Mouse (Mus musculus): ENCODE measurements around the gene Hook2.
A peak's percentile ranks its signal among the peaks of the same experiment; 100 is the strongest.

The Hook2 gene

DNA sequence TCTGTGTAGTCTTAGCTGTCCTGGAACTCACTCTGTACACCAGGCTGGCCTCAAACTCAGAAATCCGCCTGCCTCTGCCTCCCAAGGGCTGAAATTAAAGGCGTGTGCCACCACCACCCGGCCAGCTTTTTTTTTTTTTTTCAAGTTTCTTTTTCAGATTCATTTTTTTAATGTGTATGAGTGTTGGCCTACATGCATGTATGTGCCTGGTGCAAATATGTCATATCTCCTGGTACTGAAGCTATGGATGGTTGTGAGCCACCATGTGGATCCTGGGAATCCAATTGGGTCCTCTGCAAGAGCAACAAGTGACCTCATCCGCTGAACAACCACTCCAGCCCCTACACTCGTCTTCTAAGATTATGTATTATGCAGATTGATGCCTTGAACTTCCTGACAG lies 3.0 kb upstream of the Hook2 start:
- DNase-seq (ENCODE audit: low read depth, low spot score): no peak

GRCm38 (mm10) chr8:84987903-84988302 lies 2.5 kb upstream of the Hook2 start:
- DNase-seq (ENCODE audit: low read depth, low spot score): no peak

- DNase-seq (ENCODE audit: low read depth, low spot score): no peak
These were observed 1.1 kb upstream of the Hook2 start for GRCm38 (mm10) chr8:84989311-84989731.

- DNase-seq (ENCODE audit: low read depth, low spot score): no peak
These were observed 593 bp upstream of the Hook2 start for GRCm38 (mm10) chr8:84989810-84990209.

DNA sequence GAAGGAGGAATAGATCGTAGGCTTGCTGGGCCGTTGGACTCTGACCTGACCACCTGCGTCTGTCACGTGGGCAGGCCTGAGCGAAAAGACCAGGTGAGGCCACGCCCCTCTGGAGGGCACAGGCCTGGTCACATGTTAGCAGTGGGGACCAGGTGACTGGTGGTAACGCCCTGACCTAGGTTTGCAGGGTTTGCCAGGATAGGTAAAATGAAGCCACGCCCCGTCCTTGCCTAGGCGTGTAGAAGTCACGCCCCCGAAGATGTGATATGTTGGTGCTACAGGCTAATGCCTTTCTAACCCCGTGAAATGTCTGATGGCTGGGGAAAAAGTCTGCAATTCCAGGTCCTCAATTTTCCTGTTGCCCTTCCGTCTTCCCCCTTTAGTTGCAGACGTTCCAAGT lies 433 bp downstream of the Hook2 start:
- no peak for DNase-seq (ENCODE audit: low read depth, low spot score)

- no peak for DNase-seq (ENCODE audit: low read depth, low spot score)
These were observed 4.0 kb downstream of the Hook2 start for GRCm38 (mm10) chr8:84994375-84994774.

DNA sequence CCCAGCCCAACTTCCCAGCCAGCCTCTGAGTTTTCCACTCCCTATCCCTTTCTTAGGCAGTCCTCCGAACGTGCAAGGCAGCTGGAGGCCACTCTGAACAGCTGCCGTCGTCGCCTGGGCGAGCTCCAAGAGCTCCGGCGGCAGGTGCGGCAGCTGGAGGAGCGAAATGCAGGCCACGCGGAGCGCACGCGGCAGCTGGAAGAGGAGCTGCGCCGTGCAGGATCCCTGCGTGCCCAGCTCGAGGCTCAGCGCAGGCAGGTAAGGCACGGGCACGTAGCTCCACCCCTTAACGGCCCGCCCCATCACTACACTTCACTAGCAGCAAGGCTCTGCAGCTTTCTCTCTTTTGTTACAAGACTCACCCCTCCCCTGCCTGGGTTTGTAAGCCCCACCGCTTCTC lies 5.3 kb downstream of the Hook2 start:
- no peak for DNase-seq (ENCODE audit: low read depth, low spot score)

GRCm38 (mm10) chr8:84996978-84997377 lies 6.6 kb downstream of the Hook2 start:
- DNase-seq (ENCODE audit: low read depth, low spot score): no peak

- DNase-seq (ENCODE audit: low read depth, low spot score): no peak
These were observed 7.4 kb downstream of the Hook2 start for GRCm38 (mm10) chr8:84997649-84998295.

- no peak for DNase-seq (ENCODE audit: low read depth, low spot score)
These were observed 17.3 kb downstream of the Hook2 start for GRCm38 (mm10) chr8:85007686-85008085.

GRCm38 (mm10) chr8:85011242-85011641 lies 20.8 kb downstream of the Hook2 start:
- no peak for DNase-seq (ENCODE audit: low read depth, low spot score)

DNA sequence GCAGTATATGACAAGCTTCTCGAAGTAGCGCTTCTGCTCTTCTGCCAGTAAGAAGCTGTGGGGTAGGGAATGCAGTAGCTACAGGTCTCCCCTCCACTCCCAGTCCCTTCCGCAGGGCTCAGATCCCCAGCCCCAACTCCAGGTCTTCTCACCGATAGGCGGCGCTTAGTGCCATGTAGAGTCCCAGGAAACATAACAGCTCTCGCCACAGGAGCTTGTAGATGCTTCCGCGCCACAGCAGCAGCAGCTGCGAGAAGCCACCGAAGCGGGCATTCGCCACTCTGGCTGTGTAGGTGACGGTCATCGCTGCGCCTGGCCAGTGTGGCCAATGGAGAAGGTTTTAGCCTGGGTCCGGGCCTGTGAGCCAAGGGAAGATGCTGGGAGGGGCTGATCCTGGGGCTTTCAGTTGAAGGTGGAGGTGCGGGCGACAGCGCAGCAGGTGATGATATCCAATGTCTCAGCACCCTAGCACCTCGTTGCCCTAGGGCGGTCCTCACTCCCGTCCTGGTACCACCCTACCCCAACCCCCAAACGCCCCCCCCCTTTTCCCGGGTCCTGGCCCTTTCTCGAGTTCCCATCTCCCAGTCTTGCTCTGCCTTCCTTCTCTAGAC lies 22.9 kb downstream of the Hook2 start:
- no peak for DNase-seq (ENCODE audit: low read depth, low spot score)

DNA sequence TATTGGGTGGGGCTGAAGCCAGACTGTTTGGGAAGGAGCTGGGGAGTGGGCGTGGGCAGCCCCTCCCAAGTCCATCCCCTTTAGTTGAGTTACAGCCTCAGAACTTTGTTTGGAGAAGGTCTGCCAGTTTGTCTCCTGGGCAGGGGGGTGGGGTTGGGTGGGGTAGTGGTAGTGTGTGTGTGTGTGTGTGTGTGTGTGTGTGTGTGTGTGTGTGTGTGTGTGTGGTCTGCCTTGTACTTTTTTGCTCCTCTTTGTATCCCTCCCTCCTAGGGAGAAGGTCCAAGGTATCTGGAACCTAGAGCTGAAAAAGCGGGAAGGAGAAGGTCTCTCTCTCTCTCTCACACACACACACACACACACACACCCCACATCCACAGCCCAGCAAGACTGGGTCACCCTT lies 24.0 kb downstream of the Hook2 start, which contains the start of gene Best2:
Best2 (minus strand) TSS at position 101 of the 400 bp plus-strand sequence.
- DNase-seq (ENCODE audit: low read depth, low spot score): no peak

DNA sequence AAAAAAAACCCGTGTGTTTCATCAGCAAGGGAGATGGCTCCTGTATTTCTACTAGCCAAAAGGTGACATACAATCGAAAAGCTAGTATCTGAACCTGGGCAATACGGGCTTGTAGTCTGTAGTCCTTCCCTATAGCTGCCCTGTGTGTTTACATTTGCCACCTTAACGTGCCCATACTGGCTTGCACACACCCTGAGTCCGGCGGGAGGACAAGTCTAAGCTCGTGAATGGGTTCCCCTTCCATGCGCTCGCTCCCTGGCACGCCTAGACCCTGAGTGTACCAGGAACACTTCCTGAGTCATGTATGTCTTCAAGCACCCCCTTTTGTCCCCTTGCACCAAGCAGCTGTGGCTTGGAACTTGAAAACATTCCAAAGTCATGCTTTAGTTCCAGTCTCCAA lies 26.3 kb downstream of the Hook2 start:
- no peak for DNase-seq (ENCODE audit: low read depth, low spot score)

DNA sequence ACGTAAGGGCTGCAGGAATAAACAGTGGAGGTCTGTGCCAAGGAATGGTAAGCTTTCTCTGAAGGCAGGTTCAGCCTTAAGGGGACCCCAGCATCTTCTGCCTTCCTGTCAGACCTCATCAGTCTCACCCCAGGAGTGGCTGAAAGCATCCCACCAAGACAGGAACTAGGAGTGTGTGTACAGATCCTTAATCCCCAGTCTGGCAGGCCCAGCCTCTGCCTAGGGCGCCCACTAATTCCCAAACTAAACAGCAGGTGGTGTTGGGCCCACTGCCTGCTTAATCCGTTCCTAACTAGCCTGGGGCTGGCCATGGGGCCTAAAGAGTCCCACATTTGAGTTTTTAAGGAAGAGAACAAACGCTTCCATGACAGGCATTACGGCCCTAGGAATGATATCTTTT lies 26.8 kb downstream of the Hook2 start:
- no peak for DNase-seq (ENCODE audit: low read depth, low spot score)

- DNase-seq (ENCODE audit: low read depth, low spot score): no peak
These were observed 31.2 kb downstream of the Hook2 start for GRCm38 (mm10) chr8:85021514-85022055.

DNA sequence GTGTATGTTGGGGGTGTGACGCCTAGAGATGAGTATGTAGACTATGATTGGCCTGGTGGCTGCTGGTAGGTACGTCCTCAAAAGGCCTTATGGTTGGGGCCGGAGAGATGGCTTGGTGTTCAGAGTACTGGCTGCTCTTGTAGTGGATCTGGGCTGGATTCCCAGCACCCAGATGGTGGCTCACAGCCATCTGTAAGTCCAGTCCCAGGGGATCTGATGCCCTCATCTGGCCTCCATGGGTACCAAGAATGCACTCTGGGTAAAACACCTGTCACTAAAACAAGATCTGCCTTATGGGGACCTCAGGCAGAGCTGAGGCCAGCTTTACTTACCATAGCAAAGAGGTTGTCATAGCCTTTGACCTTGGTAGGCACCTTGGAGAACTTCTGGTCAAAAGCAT lies 33.4 kb downstream of the Hook2 start:
- DNase-seq (ENCODE audit: low read depth, low spot score): no peak

DNA sequence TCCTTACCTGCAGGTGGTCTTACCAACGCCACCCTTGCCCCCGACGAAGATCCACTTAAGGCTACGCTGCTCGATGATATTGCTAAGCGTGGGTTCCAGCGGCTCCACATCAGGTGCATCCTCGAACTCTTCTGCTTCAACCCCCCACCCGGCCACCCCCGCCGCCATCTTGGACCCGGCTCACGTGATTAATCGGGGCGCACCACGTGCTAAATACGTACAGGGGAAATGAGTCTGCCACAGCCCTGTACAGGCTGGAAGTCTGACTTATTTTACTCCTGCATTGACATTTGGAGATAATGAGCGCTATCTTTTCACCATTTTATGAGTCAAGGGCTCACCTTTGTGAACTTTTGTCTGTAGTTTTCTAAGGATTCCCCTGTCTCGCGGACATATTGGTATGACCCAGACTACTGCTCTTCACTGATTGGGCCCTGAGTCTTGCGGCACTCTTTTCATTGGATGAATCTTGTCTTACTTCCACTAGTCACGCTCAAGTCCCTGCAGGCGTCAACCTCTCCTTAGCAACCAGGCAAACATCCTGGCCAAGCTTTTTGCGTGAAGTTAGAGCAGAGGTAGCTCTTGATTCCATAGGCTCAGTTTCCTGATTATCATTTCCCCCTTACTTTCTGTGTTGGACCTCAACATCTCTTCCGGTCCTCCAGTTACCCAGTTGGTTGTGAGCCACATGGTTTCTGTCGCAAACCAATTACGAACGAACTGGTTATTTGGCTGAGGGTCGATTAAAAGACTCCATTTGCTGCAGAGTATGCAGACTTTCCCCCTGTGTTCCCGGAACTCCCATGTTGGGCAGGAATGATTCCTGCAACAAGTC lies 34.9 kb downstream of the Hook2 start, which contains the start of gene Asna1:
Asna1 (minus strand) TSS at position 184 of the 835 bp plus-strand sequence.
- peak; percentile 86 for DNase-seq (ENCODE audit: low read depth, low spot score)

DNA sequence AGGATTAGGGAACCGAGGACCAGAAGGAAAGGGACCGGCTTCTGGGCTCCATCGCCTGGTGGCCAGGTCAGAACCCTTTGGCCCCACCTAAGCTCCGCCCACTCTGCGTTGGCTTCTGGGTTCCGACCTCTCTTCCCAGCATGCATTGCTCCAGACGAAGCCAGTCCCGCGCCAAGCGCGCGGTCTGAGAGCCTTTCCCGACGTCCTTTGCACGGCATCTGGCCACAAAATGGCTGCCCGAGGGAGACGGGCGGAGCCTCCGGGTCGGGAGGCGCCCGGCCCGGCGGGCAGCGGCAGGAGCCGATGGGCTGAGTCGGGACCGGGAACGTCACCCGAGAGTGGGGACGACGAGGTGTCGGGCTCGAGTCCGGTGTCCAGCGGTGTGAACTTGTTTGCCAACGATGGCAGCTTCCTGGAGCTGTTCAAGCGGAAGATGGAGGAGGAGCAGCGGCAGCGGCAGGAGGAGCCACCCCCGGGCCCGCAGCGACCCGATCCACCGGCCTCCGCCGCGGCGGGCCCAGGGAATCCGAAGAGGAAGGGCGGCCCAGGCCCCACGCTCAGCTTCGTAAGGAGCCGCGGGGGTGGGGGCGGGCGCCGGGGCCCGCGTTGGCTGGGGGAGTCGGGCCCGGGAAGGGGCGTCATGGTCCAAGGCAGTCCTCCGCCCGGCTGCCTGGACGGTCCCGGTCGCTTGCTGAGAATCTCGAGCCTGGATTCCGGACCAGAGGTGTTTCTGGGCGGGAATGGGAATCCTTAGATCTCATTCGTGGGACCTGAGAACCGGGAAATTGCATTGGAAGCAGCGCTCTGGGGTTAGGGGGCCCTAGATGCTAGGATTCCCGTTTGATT lies 36.5 kb downstream of the Hook2 start, which contains the start of gene Trir:
Trir (plus strand) TSS at position 154 of the 846 bp plus-strand sequence.
- DNase-seq (ENCODE audit: low read depth, low spot score): peak; percentile 94

GRCm38 (mm10) chr8:85027516-85027855 lies 37.1 kb downstream of the Hook2 start:
- no peak for DNase-seq (ENCODE audit: low read depth, low spot score)

GRCm38 (mm10) chr8:85027922-85028321 lies 37.5 kb downstream of the Hook2 start:
- no peak for DNase-seq (ENCODE audit: low read depth, low spot score)

All from retina, adult 2 months (tissue).